Mouse (Mus musculus): Measurements from ENCODE around the gene Rmdn3. TPM values are rescaled to one million over a fixed set of nuclear protein-coding genes. Genes with fewer than 3 reads are reported as not detected.

The Rmdn3 gene
- polyA plus RNA-seq (2014; fragmentation: Nextera tagmentation; extraction: Ambion mirVana): 43.1 and 44.2 TPM in 2 replicates

DNA sequence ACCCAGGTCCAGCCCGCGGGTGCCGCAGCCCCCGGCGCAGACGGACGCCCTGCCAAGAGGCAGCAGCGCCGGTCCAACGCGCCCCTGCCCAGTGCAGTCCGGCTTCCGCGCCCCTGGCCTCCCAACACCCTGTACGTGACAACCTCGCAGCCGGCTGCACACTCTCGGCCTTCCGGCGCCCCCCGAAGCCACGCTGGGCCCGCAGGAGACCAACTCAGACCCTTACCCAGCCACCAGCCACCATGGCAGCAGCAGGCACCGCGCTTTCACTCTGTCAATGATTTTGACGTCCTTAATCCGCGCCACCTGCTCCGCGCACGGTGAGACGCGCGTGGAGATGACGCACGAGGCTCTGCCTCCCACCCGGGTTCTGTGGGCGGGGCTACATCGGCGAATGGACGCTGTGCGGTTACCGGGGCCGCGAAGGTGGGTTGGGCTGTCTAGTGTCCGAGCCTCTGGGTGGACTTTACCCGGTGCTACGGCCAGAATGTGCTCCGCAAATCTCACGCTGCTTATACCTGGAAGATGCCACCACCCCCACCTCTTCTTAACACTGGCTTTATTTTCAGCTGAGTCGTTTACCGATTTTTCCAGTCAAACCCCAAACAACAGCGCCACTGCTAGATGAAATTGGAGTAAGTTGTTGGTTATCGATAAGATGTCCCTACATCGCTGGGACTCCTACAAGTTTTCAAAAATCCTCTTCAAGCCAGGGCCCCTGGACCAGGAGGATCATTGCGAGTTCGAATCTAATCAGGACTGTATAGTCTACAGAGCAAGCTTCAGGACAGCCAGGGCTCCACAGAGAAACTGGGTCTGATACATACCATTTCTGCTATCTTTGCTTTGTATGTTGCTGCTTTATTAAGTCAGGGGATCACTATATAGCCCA, at the start of gene Rmdn3:
Gene Rmdn3 (minus strand): TSS at position 354 of the 892 bp plus-strand sequence.
- Histone ChIP-seq H3K27me3 (ENCODE audit: control insufficient read depth, insufficient read depth, low read length) (no peaks in the 10 kb centered on the region), H3K4me2 (ENCODE audit: low read depth, low read length) (peak within 1 kb of the TSS; percentile 85), H3K9ac (replicated peaks; ENCODE audit: low read length) (peak within 1 kb of the TSS; percentile 82), H3K9me3 (replicated peaks; ENCODE audit: control insufficient read depth, low read length) (no peaks in the 10 kb centered on the region), H3K36me3 (replicated peaks; ENCODE audit: control insufficient read depth, insufficient read depth, low read depth, low read length) (no peaks in the 10 kb centered on the region; the same call in 1 of the 2 replicates), H3K4me3 (ENCODE audit: low read depth, low read length) (peak within 1 kb of the TSS; percentile 92), H3K4me1 (ENCODE audit: control insufficient read depth, insufficient read depth, low read length) (no peaks in the 10 kb centered on the region), H3K27ac (replicated peaks; ENCODE audit: low read depth, low read length) (0 out of 2 replicates have a peak within 1 kb of the TSS, but pooled peaks have one; percentile 56)
- WGBS: under 1% methylated on average over 57 of the region's 57 CpGs
- DNase-seq (ENCODE audit: low spot score): peak; percentile 97
- ATAC-seq (replicated peaks; ENCODE audit: insufficient number of reproducible peaks, low FRiP score, low TSS enrichment, low read depth): peak; percentile 86

- ATAC-seq (replicated peaks; ENCODE audit: insufficient number of reproducible peaks, low FRiP score, low TSS enrichment, low read depth): no peak
- DNase-seq (ENCODE audit: low spot score): no peak
- no peak overlapping the region for H3K27ac ChIP-seq (replicated peaks; ENCODE audit: low read depth, low read length)
- H3K4me1 ChIP-seq (ENCODE audit: control insufficient read depth, insufficient read depth, low read length): no peaks in the 10 kb centered on the region
- H3K36me3 ChIP-seq (replicated peaks; ENCODE audit: control insufficient read depth, insufficient read depth, low read depth, low read length): no peaks in the 10 kb centered on the region
- no peak overlapping the region for H3K4me2 ChIP-seq (ENCODE audit: low read depth, low read length)
- H3K27me3 ChIP-seq (ENCODE audit: control insufficient read depth, insufficient read depth, low read length): no peaks in the 10 kb centered on the region
- 82% methylated on average over 4 of the region's 4 CpGs for WGBS
- H3K9me3 ChIP-seq (replicated peaks; ENCODE audit: control insufficient read depth, low read length): no peaks in the 10 kb centered on the region
- H3K4me3 ChIP-seq (ENCODE audit: low read depth, low read length): no peak overlapping the region
- H3K9ac ChIP-seq (replicated peaks; ENCODE audit: low read length): no peak overlapping the region
Observed at GRCm38 (mm10) chr2:119203871-119204460, 47.1 kb upstream of the Rmdn3 start.

GRCm38 (mm10) chr2:119202914-119203453, 46.1 kb upstream of the Rmdn3 start:
- Histone ChIP-seq H3K9me3 (replicated peaks; ENCODE audit: control insufficient read depth, low read length) (no peaks in the 10 kb centered on the region), H3K4me1 (ENCODE audit: control insufficient read depth, insufficient read depth, low read length) (no peaks in the 10 kb centered on the region), H3K27me3 (ENCODE audit: control insufficient read depth, insufficient read depth, low read length) (no peaks in the 10 kb centered on the region), H3K4me2 (ENCODE audit: low read depth, low read length) (no peak overlapping the region), H3K4me3 (ENCODE audit: low read depth, low read length) (no peak overlapping the region), H3K36me3 (replicated peaks; ENCODE audit: control insufficient read depth, insufficient read depth, low read depth, low read length) (no peaks in the 10 kb centered on the region), H3K27ac (replicated peaks; ENCODE audit: low read depth, low read length) (no peak overlapping the region), H3K9ac (replicated peaks; ENCODE audit: low read length) (no peak overlapping the region)
- WGBS: 82% methylated on average over 5 of the region's 5 CpGs
- peak; percentile 32 for DNase-seq (ENCODE audit: low spot score)
- no peak for ATAC-seq (replicated peaks; ENCODE audit: insufficient number of reproducible peaks, low FRiP score, low TSS enrichment, low read depth)

DNA sequence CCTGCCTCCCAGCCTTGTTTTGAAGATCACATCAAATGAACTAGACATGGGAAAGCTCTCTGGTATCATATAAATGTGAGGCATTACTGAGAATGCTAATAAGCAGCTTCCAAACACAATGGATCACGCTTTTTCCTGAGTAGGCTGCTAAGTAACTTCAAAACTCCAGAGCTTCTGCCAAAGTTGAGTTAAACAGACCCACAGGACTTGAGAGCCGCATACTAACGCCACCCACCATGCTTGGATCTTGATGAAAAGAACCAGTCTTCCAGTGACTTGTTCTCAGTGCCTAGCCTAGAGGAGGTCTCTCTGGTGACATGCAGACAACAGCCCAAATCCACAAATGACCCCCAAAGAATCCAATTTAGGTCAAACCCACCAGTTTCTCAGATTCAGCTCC, 42.1 kb upstream of the Rmdn3 start:
- no peak for DNase-seq (ENCODE audit: low spot score)
- no peak for ATAC-seq (replicated peaks; ENCODE audit: insufficient number of reproducible peaks, low FRiP score, low TSS enrichment, low read depth)
- no peak overlapping the region for H3K4me2 ChIP-seq (ENCODE audit: low read depth, low read length)
- H3K9me3 ChIP-seq (replicated peaks; ENCODE audit: control insufficient read depth, low read length): no peaks in the 10 kb centered on the region
- no peak overlapping the region for H3K27ac ChIP-seq (replicated peaks; ENCODE audit: low read depth, low read length)
- 59% methylated on average over 3 of the region's 3 CpGs for WGBS
- no peak overlapping the region for H3K9ac ChIP-seq (replicated peaks; ENCODE audit: low read length)
- no peaks in the 10 kb centered on the region; the same call in 1 of the 2 replicates for H3K4me1 ChIP-seq (ENCODE audit: control insufficient read depth, insufficient read depth, low read length)
- no peaks in the 10 kb centered on the region for H3K36me3 ChIP-seq (replicated peaks; ENCODE audit: control insufficient read depth, insufficient read depth, low read depth, low read length)
- no peak overlapping the region for H3K4me3 ChIP-seq (ENCODE audit: low read depth, low read length)
- H3K27me3 ChIP-seq (ENCODE audit: control insufficient read depth, insufficient read depth, low read length): no peaks in the 10 kb centered on the region

- H3K4me1 ChIP-seq (ENCODE audit: control insufficient read depth, insufficient read depth, low read length): no peaks in the 10 kb centered on the region; the same call in 1 of the 2 replicates
- no peak overlapping the region for H3K9ac ChIP-seq (replicated peaks; ENCODE audit: low read length)
- H3K4me2 ChIP-seq (ENCODE audit: low read depth, low read length): no peak overlapping the region
- H3K9me3 ChIP-seq (replicated peaks; ENCODE audit: control insufficient read depth, low read length): no peaks in the 10 kb centered on the region
- H3K4me3 ChIP-seq (ENCODE audit: low read depth, low read length): no peak overlapping the region
- 23% methylated on average over 1 of the region's 1 CpGs for WGBS
- no peaks in the 10 kb centered on the region for H3K27me3 ChIP-seq (ENCODE audit: control insufficient read depth, insufficient read depth, low read length)
- H3K36me3 ChIP-seq (replicated peaks; ENCODE audit: control insufficient read depth, insufficient read depth, low read depth, low read length): no peaks in the 10 kb centered on the region
- DNase-seq (ENCODE audit: low spot score): no peak
- no peak for ATAC-seq (replicated peaks; ENCODE audit: insufficient number of reproducible peaks, low FRiP score, low TSS enrichment, low read depth)
- no peak overlapping the region for H3K27ac ChIP-seq (replicated peaks; ENCODE audit: low read depth, low read length)
Observed at GRCm38 (mm10) chr2:119198049-119198448, 41.2 kb upstream of the Rmdn3 start.

DNA sequence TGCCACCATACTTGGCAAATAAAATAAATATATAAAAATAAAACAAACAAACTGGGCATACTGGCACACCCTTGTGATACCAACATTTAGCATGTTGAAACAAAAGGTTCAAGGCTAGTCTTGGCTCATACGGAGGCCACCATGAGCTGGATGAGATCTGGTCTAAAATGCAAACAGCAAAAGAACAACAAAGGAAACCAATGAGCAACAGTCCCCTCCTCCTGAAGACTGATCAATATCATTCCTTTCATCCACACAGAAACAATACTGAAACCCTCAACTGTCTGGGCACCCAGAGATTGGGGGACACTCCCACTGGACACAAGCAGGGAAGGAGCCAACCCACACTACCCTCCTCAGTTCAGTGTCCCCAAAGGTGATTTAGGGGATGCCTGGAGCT, 40.7 kb upstream of the Rmdn3 start:
- no peaks in the 10 kb centered on the region for H3K27me3 ChIP-seq (ENCODE audit: control insufficient read depth, insufficient read depth, low read length)
- DNase-seq (ENCODE audit: low spot score) (no peak), ATAC-seq (replicated peaks; ENCODE audit: insufficient number of reproducible peaks, low FRiP score, low TSS enrichment, low read depth) (no peak)
- H3K27ac ChIP-seq (replicated peaks; ENCODE audit: low read depth, low read length): no peak overlapping the region
- 84% methylated on average over 1 of the region's 1 CpGs for WGBS
- H3K4me1 ChIP-seq (ENCODE audit: control insufficient read depth, insufficient read depth, low read length): no peaks in the 10 kb centered on the region; the same call in 1 of the 2 replicates
- H3K4me3 ChIP-seq (ENCODE audit: low read depth, low read length): no peak overlapping the region
- no peak overlapping the region for H3K9ac ChIP-seq (replicated peaks; ENCODE audit: low read length)
- no peaks in the 10 kb centered on the region for H3K36me3 ChIP-seq (replicated peaks; ENCODE audit: control insufficient read depth, insufficient read depth, low read depth, low read length)
- no peaks in the 10 kb centered on the region for H3K9me3 ChIP-seq (replicated peaks; ENCODE audit: control insufficient read depth, low read length)
- H3K4me2 ChIP-seq (ENCODE audit: low read depth, low read length): no peak overlapping the region

GRCm38 (mm10) chr2:119196316-119197108, 39.7 kb upstream of the Rmdn3 start:
- Histone ChIP-seq H3K27me3 (ENCODE audit: control insufficient read depth, insufficient read depth, low read length) (no peaks in the 10 kb centered on the region), H3K9me3 (replicated peaks; ENCODE audit: control insufficient read depth, low read length) (no peaks in the 10 kb centered on the region), H3K4me1 (ENCODE audit: control insufficient read depth, insufficient read depth, low read length) (no peaks in the 10 kb centered on the region; the same call in 1 of the 2 replicates), H3K36me3 (replicated peaks; ENCODE audit: control insufficient read depth, insufficient read depth, low read depth, low read length) (no peaks in the 10 kb centered on the region), H3K4me2 (ENCODE audit: low read depth, low read length) (no peak overlapping the region), H3K4me3 (ENCODE audit: low read depth, low read length) (no peak overlapping the region), H3K9ac (replicated peaks; ENCODE audit: low read length) (no peak overlapping the region), H3K27ac (replicated peaks; ENCODE audit: low read depth, low read length) (peak overlapping the region; percentile 7; the same call in 1 of the 2 replicates)
- WGBS: 14% methylated on average over 4 of the region's 4 CpGs
- ATAC-seq (replicated peaks; ENCODE audit: insufficient number of reproducible peaks, low FRiP score, low TSS enrichment, low read depth) (peak; percentile 66), DNase-seq (ENCODE audit: low spot score) (peak; percentile 63)

All from embryonic facial prominence, embryonic 11.5 days (tissue).